Mouse (Mus musculus) inflammation-experienced regulatory T-cells, adult 6 months (primary cell): ENCODE results near the gene Ppp1cc. TPM values are rescaled to one million over a fixed set of nuclear protein-coding genes. Genes with fewer than 3 reads are reported as not detected.
"Not testable (repeated sequence)": the region's sequence is repeated elsewhere in the genome, so short reads cannot be mapped to it uniquely, and the experiment has no call there.

Experiments
- ATAC-seq: one replicate; pipeline ENCODE4 v1.8.0; 2017
- polyA plus RNA-seq, 3 experiments: library from polyadenylated mRNA; unstranded; fragments of 100-300 nt; shearing (Covaris generic); gene quantifications; one replicate each; pipeline ENCODE4 v1.2.1; 2017

The Ppp1cc gene
- polyA plus RNA-seq, 3 experiments from 2014 or later = 57.8 to 90.1 (median 81.4) TPM

- no peak for ATAC-seq
Observed at GRCm38 (mm10) chr5:122166636-122167161, 8.6 kb downstream of the Ppp1cc start.

- ATAC-seq = no peak
Observed at GRCm38 (mm10) chr5:122168344-122169069, 10.4 kb downstream of the Ppp1cc start.

GRCm38 (mm10) chr5:122171058-122171457 lies 13.0 kb downstream of the Ppp1cc start:
- ATAC-seq = no peak

DNA sequence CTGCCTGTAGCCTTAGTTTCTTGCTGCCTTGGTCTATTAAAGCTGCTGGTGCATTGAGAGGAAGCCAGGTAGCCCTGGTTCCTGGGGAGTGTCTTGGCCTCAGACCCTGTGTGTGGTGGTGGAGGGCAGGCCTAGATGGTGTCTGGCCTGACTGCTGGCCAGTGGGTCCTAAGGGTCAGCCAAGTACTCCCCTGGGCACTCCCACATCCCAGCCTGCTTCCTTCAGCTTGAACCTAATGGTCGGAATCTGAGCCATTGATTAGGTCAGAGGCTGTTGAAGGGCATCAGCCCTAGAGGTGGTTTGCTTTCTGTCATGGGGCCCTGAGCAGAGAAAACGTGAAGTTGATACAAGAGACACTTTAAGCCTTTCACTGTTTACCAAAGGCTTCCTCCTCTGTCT lies 17.3 kb downstream of the Ppp1cc start:
- no peak for ATAC-seq

- no peak for ATAC-seq
Observed at GRCm38 (mm10) chr5:122175961-122176360, 17.9 kb downstream of the Ppp1cc start.

DNA sequence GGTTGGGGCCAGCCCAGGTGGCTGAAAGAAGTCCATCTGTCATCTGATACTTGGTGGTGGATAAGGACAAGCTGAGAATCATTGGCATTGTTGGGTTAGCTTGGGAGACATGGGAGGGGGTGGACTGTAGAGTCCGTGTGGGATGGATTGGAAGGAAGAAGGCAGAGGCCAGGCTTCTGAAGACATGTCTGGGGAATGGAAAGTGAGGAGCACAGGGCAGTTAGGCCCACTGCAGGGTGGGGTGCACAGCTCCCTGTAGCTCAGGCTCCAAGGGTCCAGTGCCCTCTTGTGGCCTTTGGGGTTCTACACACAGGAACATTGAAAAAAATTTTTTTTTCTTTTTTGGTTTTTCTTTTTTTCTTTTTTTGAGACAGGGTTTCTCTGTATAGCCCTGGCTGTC lies 18.3 kb downstream of the Ppp1cc start:
- peak; percentile 69 for ATAC-seq

DNA sequence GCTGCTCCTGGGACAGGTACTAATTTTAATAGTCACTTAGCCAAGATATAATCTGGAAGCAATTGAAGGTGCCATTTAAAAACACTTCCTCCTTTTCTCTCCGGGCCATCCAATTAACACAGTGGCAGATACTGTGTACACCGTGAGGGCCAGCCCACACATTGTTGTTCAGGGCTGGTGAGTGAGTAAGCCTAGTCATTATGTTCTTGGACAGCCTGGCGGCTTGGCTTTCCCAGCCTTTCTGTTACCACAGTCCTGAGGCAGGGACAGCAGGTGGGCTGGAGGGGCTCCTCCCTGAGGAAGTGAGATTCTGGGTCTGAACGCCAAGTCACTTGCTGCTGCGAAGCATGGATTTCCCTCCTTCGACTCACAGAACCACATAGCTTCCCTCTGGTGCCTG lies 21.6 kb downstream of the Ppp1cc start:
- ATAC-seq = no peak

GRCm38 (mm10) chr5:122184283-122184806 lies 26.3 kb downstream of the Ppp1cc start:
- no peak for ATAC-seq

GRCm38 (mm10) chr5:122184858-122185257 lies 26.8 kb downstream of the Ppp1cc start:
- ATAC-seq = not testable (repeated sequence)

GRCm38 (mm10) chr5:122189115-122189514 lies 31.0 kb downstream of the Ppp1cc start:
- no peak for ATAC-seq

DNA sequence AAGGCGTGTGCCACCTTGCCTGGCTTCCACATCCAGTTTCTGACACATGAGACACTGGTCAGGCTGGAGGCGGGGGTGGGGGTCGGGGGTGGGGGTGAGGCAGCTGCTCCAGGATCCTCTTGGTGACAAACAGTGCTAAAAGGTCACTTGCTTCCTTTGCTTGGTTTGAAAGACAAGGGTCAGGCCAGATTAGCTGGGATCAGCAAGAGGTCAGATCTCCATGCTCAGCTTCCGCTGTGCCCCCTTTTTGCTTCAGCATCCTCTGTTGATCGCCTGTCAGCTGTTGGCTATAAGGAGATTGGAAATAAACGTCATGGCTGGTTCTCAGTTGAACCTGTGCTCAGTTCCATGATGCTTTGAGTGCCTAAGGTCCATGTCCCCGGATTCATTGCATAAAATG lies 32.4 kb downstream of the Ppp1cc start:
- ATAC-seq = no peak

GRCm38 (mm10) chr5:122191269-122192063 lies 33.4 kb downstream of the Ppp1cc start:
- no peak for ATAC-seq

- ATAC-seq = no peak
Observed at GRCm38 (mm10) chr5:122192347-122192746, 34.3 kb downstream of the Ppp1cc start.

GRCm38 (mm10) chr5:122200872-122201271 lies 42.8 kb downstream of the Ppp1cc start:
- no peak for ATAC-seq

GRCm38 (mm10) chr5:122201904-122202303 lies 43.8 kb downstream of the Ppp1cc start:
- ATAC-seq = no peak

DNA sequence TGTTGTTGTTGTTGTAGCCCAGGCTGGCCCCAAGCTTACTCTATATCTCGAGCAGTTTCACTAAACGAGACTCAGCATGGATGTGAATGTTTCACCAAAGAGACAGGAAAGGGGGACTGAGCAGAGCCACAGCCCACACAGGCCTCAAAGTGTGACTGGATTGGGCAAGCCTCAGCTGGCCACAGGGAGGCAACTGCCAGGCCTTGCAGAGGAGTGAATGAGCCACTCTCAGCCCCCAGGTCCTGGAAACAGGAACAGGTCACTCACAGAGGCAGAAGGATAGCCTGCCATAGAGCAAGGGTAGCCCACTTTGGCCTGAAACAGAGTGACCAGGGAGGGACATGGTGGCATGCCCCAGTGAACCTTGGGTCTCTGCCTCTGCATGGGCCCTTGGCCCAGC lies 46.1 kb downstream of the Ppp1cc start:
- ATAC-seq = no peak

DNA sequence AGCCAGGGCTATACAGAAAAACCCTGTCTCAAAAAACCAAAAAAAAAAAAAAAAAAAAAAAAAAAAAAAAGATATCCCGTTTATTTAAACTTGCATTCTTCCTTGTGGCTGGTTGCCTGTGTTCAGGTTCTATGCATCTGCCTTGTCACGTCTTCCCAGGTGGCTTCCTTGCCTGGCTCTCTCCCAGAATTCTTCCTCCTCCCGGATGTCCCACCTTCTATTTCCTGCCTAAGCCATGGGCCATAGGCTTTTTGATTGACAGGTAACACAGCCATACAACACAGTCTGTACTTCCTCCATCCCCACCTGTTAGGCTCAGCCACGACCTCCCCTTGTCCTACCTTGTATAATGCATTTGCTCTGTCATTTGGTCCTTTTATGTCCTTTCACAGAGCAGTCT lies 48.4 kb downstream of the Ppp1cc start, which contains the start of gene Hvcn1:
Hvcn1 (plus strand) TSS at position 330 of the 400 bp plus-strand sequence.
- no peak for ATAC-seq

- ATAC-seq = no peak
Observed at GRCm38 (mm10) chr5:122208909-122209308, 50.8 kb downstream of the Ppp1cc start.

GRCm38 (mm10) chr5:122209591-122210368 lies 51.7 kb downstream of the Ppp1cc start:
- ATAC-seq = peak; percentile 95

DNA sequence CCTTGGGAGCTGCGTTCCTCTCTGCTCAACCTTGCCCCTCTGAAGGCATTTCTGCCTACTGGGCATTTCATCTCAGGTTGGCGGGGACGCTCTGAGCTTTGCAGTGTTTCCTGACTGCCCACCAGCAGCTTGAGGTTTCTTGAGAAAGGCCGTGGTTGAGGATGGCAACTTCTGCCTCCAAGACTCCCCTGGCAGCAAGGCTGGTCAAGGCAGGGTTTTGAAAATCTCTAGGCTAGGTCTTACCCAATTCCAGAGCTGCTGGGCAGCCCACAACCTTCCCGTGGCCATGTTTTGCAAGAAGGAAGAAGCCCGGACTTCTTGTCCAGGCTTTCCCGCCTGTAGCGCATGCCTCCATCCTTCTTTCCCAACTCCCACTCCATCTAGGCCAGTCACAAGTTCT lies 52.8 kb downstream of the Ppp1cc start:
- no peak for ATAC-seq

- ATAC-seq = no peak
Observed at GRCm38 (mm10) chr5:122212125-122212524, 54.0 kb downstream of the Ppp1cc start.

DNA sequence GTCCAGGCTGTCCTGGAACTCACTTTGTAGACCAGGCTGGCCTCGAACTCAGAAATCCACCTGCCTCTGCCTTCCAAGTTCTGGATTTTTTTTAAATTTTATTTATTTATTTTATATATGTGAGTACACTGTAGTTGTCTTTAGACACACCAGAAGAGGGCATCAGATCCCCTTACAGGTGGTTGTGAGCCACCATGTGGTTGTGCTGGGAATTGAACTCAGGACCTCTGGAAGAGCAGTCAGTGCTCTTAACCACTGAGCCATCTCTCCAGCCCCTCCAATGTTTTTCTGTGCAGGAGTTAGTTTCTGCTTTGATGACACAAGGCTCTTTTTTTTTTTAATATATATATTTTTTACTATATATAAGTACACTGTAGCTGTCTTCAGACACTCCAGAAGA lies 54.7 kb downstream of the Ppp1cc start:
- ATAC-seq = not testable (repeated sequence)

DNA sequence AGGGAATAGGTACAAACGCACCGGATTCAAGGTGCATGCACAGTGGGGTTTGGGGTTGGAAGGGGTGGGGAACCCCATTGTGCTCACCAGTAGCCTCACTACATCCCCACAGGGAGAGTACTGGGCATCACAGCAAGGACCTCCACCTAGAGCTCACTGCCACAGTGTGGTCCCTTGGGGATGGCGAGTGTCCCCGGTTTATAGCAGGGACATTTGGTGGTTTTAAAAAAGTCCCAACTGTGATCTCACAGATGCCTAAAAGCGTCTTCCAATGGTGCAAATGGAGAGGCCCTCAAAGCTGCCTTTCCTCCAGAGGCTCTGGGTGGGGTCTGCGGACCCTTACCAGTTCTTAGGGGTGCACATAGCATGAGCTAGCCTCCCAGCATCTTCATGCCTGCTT lies 55.8 kb downstream of the Ppp1cc start:
- ATAC-seq = no peak
